Mouse (Mus musculus): Measurements from ENCODE around the gene Acsl6.
"Not testable (repeated sequence)": the region's sequence is repeated elsewhere in the genome, so short reads cannot be mapped to it uniquely, and the experiment has no call there.

Acsl6 gene

DNA sequence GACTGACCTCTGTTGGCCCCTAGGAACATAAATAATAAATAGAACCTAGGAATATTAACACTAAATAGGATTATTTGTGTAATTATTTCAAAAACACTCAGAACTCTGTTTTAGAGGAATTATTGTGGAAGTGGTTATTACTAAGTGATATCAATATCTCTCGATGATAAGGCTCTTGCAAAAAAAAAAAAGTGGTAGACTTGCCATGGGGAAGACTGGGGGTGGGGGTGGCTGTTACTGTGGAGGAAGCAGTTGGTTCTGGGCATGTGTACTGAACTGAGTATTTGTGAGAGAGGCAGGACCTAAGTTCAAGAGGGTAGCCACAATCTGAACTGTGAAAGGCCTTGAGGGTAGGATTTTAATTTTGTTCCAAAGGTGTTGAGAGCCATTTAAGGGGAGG lies 93.1 kb downstream of the Acsl6 start:
- DNase-seq (ENCODE audit: low spot score): no peak

- no peak for DNase-seq (ENCODE audit: low spot score)
Measured at GRCm38 (mm10) chr11:54398058-54398457, 94.5 kb downstream of the Acsl6 start.

DNA sequence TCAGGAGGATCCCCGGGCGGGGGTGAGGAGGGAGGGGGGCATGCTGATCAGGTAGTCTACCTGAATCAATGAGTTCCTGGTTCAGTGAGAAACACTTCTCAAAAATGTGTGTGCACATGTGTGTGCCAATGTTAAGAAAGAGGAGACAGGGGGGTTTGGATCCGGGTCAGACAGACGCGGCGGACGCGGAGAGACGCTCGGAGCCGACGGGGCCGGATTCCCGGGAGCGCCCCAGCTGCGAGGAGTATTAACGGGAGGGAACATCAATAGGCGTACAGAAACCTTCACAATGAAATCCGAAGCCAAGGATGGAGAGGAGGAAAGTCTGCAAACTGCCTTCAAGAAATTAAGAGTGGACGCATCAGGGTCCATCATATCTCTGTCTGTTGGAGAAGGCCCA lies 97.2 kb downstream of the Acsl6 start:
- not testable (repeated sequence) for DNase-seq (ENCODE audit: low spot score)

DNA sequence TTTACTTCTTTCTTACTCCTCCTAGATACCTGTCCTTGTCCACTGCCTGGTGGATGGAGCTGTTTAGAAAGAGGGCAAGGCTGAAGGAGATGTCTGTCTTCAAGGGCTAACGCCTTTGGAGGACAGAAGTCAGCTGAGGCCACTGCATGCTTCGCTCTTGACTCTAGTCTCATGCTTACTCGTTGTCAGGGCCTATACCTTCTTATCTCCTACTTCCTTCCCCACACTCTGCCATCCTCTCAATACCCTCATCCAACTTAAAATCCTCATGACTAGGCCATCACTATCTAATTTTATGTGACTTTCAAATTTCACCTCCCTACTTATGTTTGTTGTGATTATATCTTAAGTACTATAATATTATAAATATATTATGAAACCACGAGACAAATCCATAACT lies 101.3 kb downstream of the Acsl6 start:
- no peak for DNase-seq (ENCODE audit: low spot score)

DNA sequence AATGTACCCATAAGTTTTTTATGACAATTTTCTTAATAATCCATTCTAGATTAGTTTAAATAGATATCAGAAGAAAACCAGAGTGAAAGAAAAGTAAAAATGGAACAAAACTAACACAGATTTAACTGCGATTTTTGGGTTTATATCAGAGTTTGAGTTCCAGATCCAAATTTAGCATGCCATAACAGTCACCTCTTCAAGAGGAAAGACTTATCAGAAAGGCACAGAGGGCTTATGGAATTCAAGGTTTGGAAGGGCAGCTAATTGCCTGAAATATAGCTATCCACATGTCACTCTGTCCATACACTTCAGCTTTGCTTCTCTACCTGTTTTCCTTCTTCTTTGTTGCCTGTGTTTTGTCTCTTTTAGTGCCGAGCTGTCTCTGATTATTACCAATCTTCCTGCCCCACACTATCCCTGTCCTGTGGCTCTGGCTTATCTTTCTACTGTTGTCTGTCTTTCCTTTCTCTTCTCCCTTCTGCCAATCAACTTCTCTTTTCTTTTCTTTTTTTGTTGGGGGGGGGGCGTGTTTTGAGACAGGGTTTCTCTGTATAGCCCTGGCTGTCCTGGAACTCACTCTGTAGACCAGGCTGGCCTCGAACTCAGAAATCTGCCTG lies 103.4 kb downstream of the Acsl6 start:
- DNase-seq (ENCODE audit: low spot score): no peak

- no peak for DNase-seq (ENCODE audit: low spot score)
Measured at GRCm38 (mm10) chr11:54410612-54411011, 107.0 kb downstream of the Acsl6 start.

DNA sequence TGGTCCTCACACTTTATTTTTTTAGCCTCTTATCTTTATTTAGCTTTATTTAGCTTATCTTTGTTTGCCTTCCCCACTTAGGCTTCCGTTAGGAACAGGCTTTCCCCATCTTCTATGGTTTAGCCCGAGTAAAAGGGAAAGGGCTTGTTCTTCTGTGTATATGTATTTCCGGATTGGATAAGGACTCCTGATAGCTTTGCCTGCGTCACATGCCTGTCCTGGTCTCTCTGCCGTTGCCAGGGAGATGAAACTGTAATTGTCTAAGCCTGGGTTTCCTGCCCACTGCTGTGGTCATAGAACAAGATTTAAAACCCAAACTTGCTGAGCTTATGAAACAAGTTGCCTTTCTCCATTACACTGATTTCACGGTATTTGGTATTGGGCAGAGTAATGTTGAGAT lies 109.4 kb downstream of the Acsl6 start:
- DNase-seq (ENCODE audit: low spot score): no peak

All from layer of hippocampus, adult 11-12 months (tissue).